9 mouse cellular contexts compared by ENCODE assay signal in the genomic region with DNA sequence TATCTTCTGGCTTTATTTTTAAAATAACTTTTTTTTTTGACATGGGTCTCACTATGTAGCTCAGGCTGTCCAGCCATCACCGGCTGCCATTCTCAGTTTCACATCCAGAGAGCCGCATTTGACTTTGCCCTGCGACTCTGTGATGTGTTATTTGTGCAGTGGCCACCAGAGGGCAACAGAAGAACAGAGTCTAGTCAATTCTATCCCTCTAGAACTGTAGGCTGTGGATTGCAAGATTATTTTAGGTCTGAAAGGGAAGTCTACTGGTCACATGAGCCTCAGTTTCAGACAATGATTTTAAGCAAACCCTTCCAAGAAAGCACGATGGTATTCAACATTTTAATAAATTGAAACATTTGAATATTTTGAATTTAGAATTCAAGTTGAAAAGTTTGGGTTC.
DNase-seq lines count a peak whose midpoint lies in the region; ATAC-seq and TF ChIP-seq lines count a peak whose summit lies in the region.
"Had no signal": no experiment of that assay in that cellular context is flagged by ENCODE, and none has a peak within 500 bp of the region (broad histone marks: within the 10 kb centered on the region; RNA-seq: fewer than 3 reads in every experiment).

No protein-coding gene starts in this region.

- no peak overlapping the region for H3K4me2 ChIP-seq in lung, postnatal 0 days (replicated peaks; ENCODE audit: low read depth, low read length)

- peak; percentile 66 for ATAC-seq in lung, postnatal 0 days

- 0 out of 4 replicates have a peak, but pooled peaks cover 0 to 1% of the 10 kb centered on the region in 2 experiments for H3K4me1 ChIP-seq in ES-E14 (ENCODE audit: control insufficient read depth in 2 of 2, insufficient read depth in 2 of 2, low read length in 2 of 2, poor library complexity in 1 of 2)
- H3K4me1 ChIP-seq in lung, postnatal 0 days (ENCODE audit: insufficient read depth, low read depth, low read length) = no peaks in the 10 kb centered on the region

- no peak overlapping the region for H3K27ac ChIP-seq in ES-E14 (ENCODE audit: insufficient read depth, low read depth, low read length, poor library complexity, severe bottlenecking)
- no peak overlapping the region for H3K27ac ChIP-seq in lung, postnatal 0 days (ENCODE audit: low read length)
- H3K27ac ChIP-seq: macrophage had no signal

- DNase-seq in ES-E14 (ENCODE audit: low read depth, low spot score) = peak; percentile 71
- peak; percentile 52 for DNase-seq in brain, embryonic 18.5 days (ENCODE audit: low read depth, low spot score)
- peak; percentile 48 for DNase-seq in fibroblast of lung, adult 2 months (ENCODE audit: low read depth)
- DNase-seq in heart, postnatal 10 days = peak; percentile 90 to 93
- DNase-seq in layer of hippocampus, adult 8-10 months (ENCODE audit: low spot score in 2 of 2) = peak; percentile 71 to 91
- DNase-seq in lung, postnatal 0 days (ENCODE audit: low spot score) = peak; percentile 88
- DNase-seq in ovary, postnatal 36 days (ENCODE audit: low spot score) = peak; percentile 76
- DNase-seq in thymus, postnatal 10 days (ENCODE audit: low spot score in 2 of 2) = peak; percentile 39 to 74

- 2% methylated on average over 4 of the region's 4 CpGs for WGBS in lung, postnatal 0 days

- no peaks in the 10 kb centered on the region for H3K9me3 ChIP-seq in ES-E14 (ENCODE audit: control insufficient read depth, insufficient read depth, low read depth, low read length)
- H3K9me3 ChIP-seq in lung, postnatal 0 days (ENCODE audit: low read length) = no peaks in the 10 kb centered on the region

- intact Hi-C loops in heart, postnatal 10 days (cut with DNase I) = loop anchor here (1.0 kb wide), 2 partner anchors 77 to 122 kb away; no protein-coding TSS in a partner anchor

- no peak overlapping the region for H3K9ac ChIP-seq in ES-E14 (ENCODE audit: insufficient read depth, low read depth, low read length, poor library complexity, severe bottlenecking)
- no peak overlapping the region for H3K9ac ChIP-seq in lung, postnatal 0 days (replicated peaks; ENCODE audit: low read depth)

- H3K4me3 ChIP-seq in ES-E14 (ENCODE audit: insufficient read depth in 1 of 2, low read depth in 1 of 2, low read length in 2 of 2, poor library complexity in 1 of 2, severe bottlenecking in 1 of 2) = no peak overlapping the region
- no peak overlapping the region for H3K4me3 ChIP-seq in lung, postnatal 0 days (ENCODE audit: low read depth, low read length)

- in situ Hi-C loops in ES-E14 (cut with MboI; ENCODE audit: low sequenced_read_pairs in 2 of 2, unreplicated experiment in 2 of 2) = no loop called here

- TF ChIP-seq EP300 in lung, postnatal 0 days (IDR thresholded peaks at IDR 0.05) = no peak

- peak; percentile 94 for TF ChIP-seq CTCF in lung, postnatal 0 days (IDR thresholded peaks at IDR 0.05)

- no peaks in the 10 kb centered on the region for H3K27me3 ChIP-seq in lung, postnatal 0 days (replicated peaks; ENCODE audit: insufficient read depth, low read length)

- H3K36me3 ChIP-seq in ES-E14 (ENCODE audit: control insufficient read depth, insufficient read depth, low read length, poor library complexity, severe bottlenecking) = no peaks in the 10 kb centered on the region
- no peaks in the 10 kb centered on the region for H3K36me3 ChIP-seq in lung, postnatal 0 days (ENCODE audit: insufficient read depth, low read length)

TF ChIP-seq in ES-E14, 5 proteins besides CTCF, POLR2A, EP300 and RAD21:
- TF ChIP-seq MAFK (IDR thresholded peaks at IDR 0.05; ENCODE audit: insufficient read depth, low read depth, low read length) = no peak
- peak; percentile 94 for TF ChIP-seq ZC3H11A (IDR thresholded peaks at IDR 0.05; ENCODE audit: borderline replicate concordance, low read depth, low read length)
